Mouse (Mus musculus) inflammation-experienced regulatory T-cells, adult 16 weeks (primary cell): ENCODE measurements around the gene Prl3a1. TPM values are rescaled to one million over a fixed set of nuclear protein-coding genes. Genes with fewer than 3 reads are reported as not detected.

ENCODE experiments used
- polyA plus RNA-seq: library from polyadenylated mRNA; unstranded; fragments of 100-300 nt; shearing (Covaris generic); gene quantifications from one replicate; pipeline ENCODE4 v1.2.1, GENCODE M21; 2017

Prl3a1 gene
- not detected for polyA plus RNA-seq

DNA sequence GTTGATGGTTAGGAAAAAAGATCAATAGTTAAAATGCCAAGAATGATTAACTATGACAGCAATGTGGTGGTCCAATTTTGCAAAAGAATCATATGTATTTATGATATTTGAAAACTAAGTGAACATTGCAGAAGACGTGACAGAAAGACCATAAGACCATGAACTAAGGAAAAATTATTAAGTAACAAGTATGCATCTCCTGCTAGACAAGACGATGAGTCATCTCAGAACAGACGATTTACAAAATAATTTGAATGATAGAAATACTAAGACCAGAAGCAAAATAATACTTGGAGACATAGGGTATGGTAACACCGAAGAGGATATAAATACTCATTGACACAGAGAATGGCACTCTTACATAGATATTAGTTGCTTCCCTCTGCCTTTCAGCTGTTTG lies at the start of gene Prl3a1:
Gene Prl3a1 (plus strand): TSS at position 301 of the 400 bp plus-strand sequence.

DNA sequence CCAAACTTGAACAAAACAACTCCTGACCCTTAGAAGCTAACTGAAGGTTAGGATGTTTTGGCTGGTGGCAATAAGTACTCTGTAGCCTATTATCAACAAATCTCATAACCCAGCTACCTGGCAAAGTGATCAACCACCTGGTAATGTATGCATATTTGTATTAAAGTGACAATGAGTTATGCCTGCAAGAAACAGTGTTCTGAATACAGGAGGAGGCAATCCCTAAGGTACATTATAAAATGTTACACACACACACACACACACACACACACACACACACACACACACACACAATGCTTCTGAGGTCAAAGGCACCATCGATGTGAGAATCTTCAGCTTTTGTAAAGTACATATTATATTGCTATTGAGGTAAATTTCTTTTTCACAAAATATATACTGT lies 17.7 kb upstream of the Prl3a1 start, which contains the start of gene Prl3b1:
Gene Prl3b1 (plus strand): TSS at position 301 of the 400 bp plus-strand sequence.

DNA sequence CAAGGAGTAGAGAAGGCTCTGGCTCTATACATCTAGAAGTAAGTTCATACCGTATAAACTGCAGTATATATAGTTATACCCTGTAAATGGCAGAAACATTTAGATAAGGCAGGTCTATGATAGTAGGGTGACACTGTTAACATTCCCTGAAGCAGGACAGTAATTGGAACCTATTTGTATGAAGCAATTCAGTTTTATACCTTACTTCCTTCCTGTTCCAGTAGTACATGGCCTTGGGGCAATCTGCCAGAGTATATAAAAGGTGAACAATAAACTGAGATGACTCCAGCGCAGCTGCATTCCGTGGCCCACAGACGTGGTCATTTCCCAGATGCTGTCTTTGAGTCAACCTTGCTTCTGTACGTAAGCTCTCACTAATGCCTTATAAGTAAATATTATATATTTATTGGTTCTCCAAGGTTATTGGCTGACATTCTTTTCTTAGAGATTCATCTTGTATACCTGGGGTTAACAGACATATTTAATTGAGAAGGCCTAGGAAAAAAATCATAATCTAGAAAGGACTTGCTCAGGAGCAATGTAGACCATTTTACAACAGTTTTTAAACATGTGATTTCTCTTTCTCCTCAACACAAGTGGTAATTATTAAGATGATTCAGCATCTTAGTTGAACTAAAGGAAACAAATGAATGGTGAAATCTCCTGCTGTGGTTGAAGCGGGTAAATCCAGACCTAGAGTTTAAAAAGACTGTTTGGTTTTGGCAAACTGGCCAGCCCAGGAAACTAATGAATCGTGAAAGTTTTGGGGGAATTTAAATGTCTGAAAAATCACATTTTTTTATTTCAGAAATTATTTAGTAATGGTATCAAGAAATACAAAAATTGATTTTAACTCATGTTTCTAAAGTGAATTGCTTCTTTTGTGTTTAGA lies 53.3 kb downstream of the Prl3a1 start, which contains the start of gene Prl6a1:
Gene Prl6a1 (plus strand): TSS at position 294 of the 892 bp plus-strand sequence.

Other genes with a start within 250 kb of the Prl3a1 start
- not detected for gene Prl, start 201.9 kb upstream of the Prl3a1 start, polyA plus RNA-seq
- gene Prl3d1, start 165.2 kb upstream of the Prl3a1 start, polyA plus RNA-seq: not detected
- not detected for gene Prl3d2, start 137.7 kb upstream of the Prl3a1 start, polyA plus RNA-seq
- not detected for gene Prl3d3, start 102.6 kb upstream of the Prl3a1 start, polyA plus RNA-seq
- gene Prl3c1, start 62.8 kb upstream of the Prl3a1 start, polyA plus RNA-seq: not detected
- gene Prl3b1, start 17.6 kb upstream of the Prl3a1 start, polyA plus RNA-seq: not detected
- gene Prl6a1, start 53.2 kb downstream of the Prl3a1 start, polyA plus RNA-seq: not detected
- gene Prl8a2, start 86.2 kb downstream of the Prl3a1 start, polyA plus RNA-seq: not detected
- gene Prl2b1, start 131.4 kb downstream of the Prl3a1 start, polyA plus RNA-seq: not detected
- gene Prl8a6, start 179.3 kb downstream of the Prl3a1 start, polyA plus RNA-seq: not detected